Mouse (Mus musculus): ENCODE measurements around the gene Ssh1. TPM values are rescaled to one million over a fixed set of nuclear protein-coding genes. Genes with fewer than 3 reads are reported as not detected.
A peak's percentile ranks its signal among the peaks of the same experiment; 100 is the strongest.

Gene Ssh1
- total and polyA plus RNA-seq, 2 experiments from 2014 or later = 6.8 to 10.0 TPM

GRCm38 (mm10) chr5:113965659-113966185 is 28.0 kb downstream of the Ssh1 start:
- Histone ChIP-seq H3K9me3 (replicated peaks; ENCODE audit: control insufficient read depth, low read length) (no peaks in the 10 kb centered on the region), H3K4me2 (ENCODE audit: low read depth, low read length) (no peak overlapping the region), H3K27ac (ENCODE audit: low read depth) (no peak overlapping the region), H3K36me3 (replicated peaks; ENCODE audit: control insufficient read depth, insufficient read depth, low read length) (peaks cover 60% of the 10 kb centered on the region), H3K9ac (replicated peaks; ENCODE audit: low read depth, low read length) (no peak overlapping the region), H3K27me3 (ENCODE audit: control insufficient read depth, insufficient read depth, low read length) (no peaks in the 10 kb centered on the region), H3K4me3 (ENCODE audit: low read depth, low read length) (no peak overlapping the region), H3K4me1 (ENCODE audit: control insufficient read depth, insufficient read depth) (no peaks in the 10 kb centered on the region; the same call in 1 of the 2 replicates)
- ATAC-seq (ENCODE audit: insufficient read depth, low read depth) = no peak
- TF ChIP-seq EP300 (IDR thresholded peaks at IDR 0.05; ENCODE audit: low read depth) (no peak), CTCF (IDR thresholded peaks at IDR 0.05; ENCODE audit: low read depth) (no peak)
- DNase-seq (ENCODE audit: low spot score) = no peak
- WGBS = 97% methylated on average over 7 of the region's 7 CpGs

GRCm38 (mm10) chr5:113964972-113965371 is 28.7 kb downstream of the Ssh1 start:
- Histone ChIP-seq H3K36me3 (replicated peaks; ENCODE audit: control insufficient read depth, insufficient read depth, low read length) (peaks cover 61% of the 10 kb centered on the region), H3K9me3 (replicated peaks; ENCODE audit: control insufficient read depth, low read length) (no peaks in the 10 kb centered on the region), H3K27me3 (ENCODE audit: control insufficient read depth, insufficient read depth, low read length) (no peaks in the 10 kb centered on the region), H3K4me3 (ENCODE audit: low read depth, low read length) (no peak overlapping the region), H3K4me1 (ENCODE audit: control insufficient read depth, insufficient read depth) (no peaks in the 10 kb centered on the region; the same call in 1 of the 2 replicates), H3K27ac (ENCODE audit: low read depth) (no peak overlapping the region), H3K4me2 (ENCODE audit: low read depth, low read length) (no peak overlapping the region), H3K9ac (replicated peaks; ENCODE audit: low read depth, low read length) (no peak overlapping the region)
- no peak for TF ChIP-seq CTCF (IDR thresholded peaks at IDR 0.05; ENCODE audit: low read depth)
- TF ChIP-seq EP300 (IDR thresholded peaks at IDR 0.05; ENCODE audit: low read depth) = no peak
- WGBS = 80% methylated on average over 14 of the region's 14 CpGs
- no peak for DNase-seq (ENCODE audit: low spot score)
- no peak for ATAC-seq (ENCODE audit: insufficient read depth, low read depth)

DNA sequence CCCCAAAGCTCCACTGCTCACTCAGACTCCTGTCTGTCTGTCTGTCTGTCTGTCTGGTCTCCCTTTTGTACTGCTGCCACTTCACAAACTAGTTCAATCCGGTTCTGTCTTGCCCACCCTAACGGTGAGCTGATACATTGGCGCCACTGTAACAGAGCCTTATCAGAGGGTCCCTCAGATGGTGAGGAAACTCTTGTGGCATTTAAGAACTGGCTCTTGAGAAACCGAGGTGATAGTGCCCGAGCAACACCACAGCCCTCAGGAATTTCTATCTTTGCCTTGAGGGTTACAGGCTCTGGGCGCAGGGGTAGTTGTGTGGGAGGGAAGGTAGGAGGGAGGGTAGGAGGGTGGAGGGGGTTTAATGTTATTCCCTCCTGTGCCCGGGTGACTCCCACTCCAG is 31.9 kb downstream of the Ssh1 start:
- WGBS = 31% methylated on average over 7 of the region's 7 CpGs
- Histone ChIP-seq H3K9ac (replicated peaks; ENCODE audit: low read depth, low read length) (no peak overlapping the region), H3K9me3 (replicated peaks; ENCODE audit: control insufficient read depth, low read length) (no peaks in the 10 kb centered on the region), H3K4me3 (ENCODE audit: low read depth, low read length) (no peak overlapping the region), H3K27me3 (ENCODE audit: control insufficient read depth, insufficient read depth, low read length) (no peaks in the 10 kb centered on the region), H3K4me2 (ENCODE audit: low read depth, low read length) (no peak overlapping the region), H3K4me1 (ENCODE audit: control insufficient read depth, insufficient read depth) (no peaks in the 10 kb centered on the region; the same call in 1 of the 2 replicates), H3K36me3 (replicated peaks; ENCODE audit: control insufficient read depth, insufficient read depth, low read length) (peaks cover 56% of the 10 kb centered on the region), H3K27ac (ENCODE audit: low read depth) (no peak overlapping the region)
- no peak for DNase-seq (ENCODE audit: low spot score)
- ATAC-seq (ENCODE audit: insufficient read depth, low read depth) = no peak
- TF ChIP-seq EP300 (IDR thresholded peaks at IDR 0.05; ENCODE audit: low read depth) (no peak), CTCF (IDR thresholded peaks at IDR 0.05; ENCODE audit: low read depth) (no peak)

DNA sequence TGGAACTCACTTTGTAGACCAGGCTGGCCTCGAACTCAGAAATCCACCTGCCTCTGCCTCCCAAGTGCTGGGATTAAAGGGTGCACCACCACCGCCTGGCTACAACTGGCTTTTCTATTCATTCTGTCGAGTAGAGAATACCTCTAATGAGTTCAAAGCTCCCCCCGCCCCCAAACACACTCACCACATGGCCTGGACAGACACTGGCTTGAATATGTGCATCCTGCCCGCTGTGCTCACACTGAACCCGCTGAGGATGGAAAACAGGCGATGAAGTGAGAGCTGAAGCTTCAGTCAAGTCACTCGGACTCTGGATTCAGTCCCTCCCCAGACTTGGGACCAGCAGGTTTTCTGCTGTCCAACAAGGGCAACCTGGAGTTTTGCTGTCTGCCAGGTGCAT is 33.3 kb downstream of the Ssh1 start:
- Histone ChIP-seq H3K4me3 (ENCODE audit: low read depth, low read length) (no peak overlapping the region), H3K36me3 (replicated peaks; ENCODE audit: control insufficient read depth, insufficient read depth, low read length) (peaks cover 47% of the 10 kb centered on the region), H3K4me2 (ENCODE audit: low read depth, low read length) (no peak overlapping the region), H3K27ac (ENCODE audit: low read depth) (no peak overlapping the region), H3K4me1 (ENCODE audit: control insufficient read depth, insufficient read depth) (no peaks in the 10 kb centered on the region), H3K27me3 (ENCODE audit: control insufficient read depth, insufficient read depth, low read length) (no peaks in the 10 kb centered on the region), H3K9ac (replicated peaks; ENCODE audit: low read depth, low read length) (no peak overlapping the region), H3K9me3 (replicated peaks; ENCODE audit: control insufficient read depth, low read length) (no peaks in the 10 kb centered on the region)
- no peak for ATAC-seq (ENCODE audit: insufficient read depth, low read depth)
- WGBS = 73% methylated on average over 8 of the region's 8 CpGs
- TF ChIP-seq CTCF (IDR thresholded peaks at IDR 0.05; ENCODE audit: low read depth) = no peak
- TF ChIP-seq EP300 (IDR thresholded peaks at IDR 0.05; ENCODE audit: low read depth) = no peak
- no peak for DNase-seq (ENCODE audit: low spot score)

- Histone ChIP-seq H3K4me2 (ENCODE audit: low read depth, low read length) (no peak overlapping the region), H3K9me3 (replicated peaks; ENCODE audit: control insufficient read depth, low read length) (no peaks in the 10 kb centered on the region), H3K27ac (ENCODE audit: low read depth) (no peak overlapping the region), H3K4me1 (ENCODE audit: control insufficient read depth, insufficient read depth) (no peaks in the 10 kb centered on the region), H3K36me3 (replicated peaks; ENCODE audit: control insufficient read depth, insufficient read depth, low read length) (peaks cover 34% of the 10 kb centered on the region), H3K9ac (replicated peaks; ENCODE audit: low read depth, low read length) (no peak overlapping the region), H3K27me3 (ENCODE audit: control insufficient read depth, insufficient read depth, low read length) (no peaks in the 10 kb centered on the region), H3K4me3 (ENCODE audit: low read depth, low read length) (no peak overlapping the region)
- ATAC-seq (ENCODE audit: insufficient read depth, low read depth) = no peak
- no peak for DNase-seq (ENCODE audit: low spot score)
- 53% methylated on average over 6 of the region's 6 CpGs for WGBS
- TF ChIP-seq CTCF (IDR thresholded peaks at IDR 0.05; ENCODE audit: low read depth) = no peak
These were observed 34.7 kb downstream of the Ssh1 start for GRCm38 (mm10) chr5:113959039-113959438.

DNA sequence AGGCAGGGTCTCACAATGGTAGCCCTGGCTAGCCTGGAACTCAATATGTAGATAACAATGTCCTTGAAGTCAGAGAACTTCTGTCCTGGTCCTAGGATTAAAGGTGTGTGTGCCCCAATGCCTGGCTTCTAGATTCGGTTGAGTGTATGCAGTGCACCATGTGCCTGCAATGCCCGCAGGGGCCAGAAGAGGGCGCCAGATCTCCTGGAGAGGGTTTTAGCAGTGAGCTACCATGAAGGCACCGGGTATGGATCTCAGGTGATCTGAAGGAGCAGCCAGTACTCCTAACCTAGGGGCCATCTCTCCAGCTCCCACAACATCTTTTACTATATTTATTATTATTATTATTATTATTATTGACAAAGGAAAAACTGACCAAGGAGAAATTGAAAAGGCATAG is 37.2 kb downstream of the Ssh1 start:
- Histone ChIP-seq H3K4me1 (ENCODE audit: control insufficient read depth, insufficient read depth) (peaks cover 7% of the 10 kb centered on the region; the same call in 1 of the 2 replicates), H3K27me3 (ENCODE audit: control insufficient read depth, insufficient read depth, low read length) (no peaks in the 10 kb centered on the region), H3K9ac (replicated peaks; ENCODE audit: low read depth, low read length) (no peak overlapping the region), H3K36me3 (replicated peaks; ENCODE audit: control insufficient read depth, insufficient read depth, low read length) (peaks cover 33% of the 10 kb centered on the region), H3K9me3 (replicated peaks; ENCODE audit: control insufficient read depth, low read length) (no peaks in the 10 kb centered on the region), H3K4me2 (ENCODE audit: low read depth, low read length) (no peak overlapping the region), H3K27ac (ENCODE audit: low read depth) (no peak overlapping the region), H3K4me3 (ENCODE audit: low read depth, low read length) (no peak overlapping the region)
- ATAC-seq (ENCODE audit: insufficient read depth, low read depth) = peak; percentile 52; the same call in 1 of the 2 replicates
- WGBS = 5% methylated on average over 4 of the region's 4 CpGs
- no peak for TF ChIP-seq EP300 (IDR thresholded peaks at IDR 0.05; ENCODE audit: low read depth)
- TF ChIP-seq CTCF (IDR thresholded peaks at IDR 0.05; ENCODE audit: low read depth) = peak; percentile 98
- DNase-seq (ENCODE audit: low spot score) = peak; percentile 73
